Mouse (Mus musculus) ES-E14 (cell line): ENCODE data around the gene Lacc1. TPM values are rescaled to one million over a fixed set of nuclear protein-coding genes. Genes with fewer than 3 reads are reported as not detected.

Experiments
- DNase-seq: peaks from one replicate; pipeline ENCODE4 v3.0.0-alpha.2; 2013; ENCODE audit warnings: low read depth, low spot score
- H3K27ac ChIP-seq: 2 replicates; pipeline ENCODE4 v1.5.1; 2012; ENCODE audit warnings: low read depth, mild to moderate bottlenecking, low read length, moderate library complexity, mixed read lengths; ENCODE audit not compliant: poor library complexity, insufficient read depth, severe bottlenecking
- H3K36me3 ChIP-seq: 2 replicates; pipeline ENCODE4 v1.6.1; 2012; ENCODE audit warnings: mild to moderate bottlenecking, low read length, moderate library complexity, mixed read lengths; ENCODE audit not compliant: control insufficient read depth, poor library complexity, insufficient read depth, severe bottlenecking
- H3K4me1 ChIP-seq, 2 experiments: fragments of 150-350 bp in 1 of 2; sonication (generic) in 1 of 2; 2 replicates each; pipeline ENCODE4 v1.6.1; 2012; ENCODE audit warnings: low read length in 2 of 2, mild to moderate bottlenecking in 1 of 2, mixed read lengths in 1 of 2; ENCODE audit not compliant: control insufficient read depth in 2 of 2, insufficient read depth in 2 of 2, poor library complexity in 1 of 2
- H3K4me3 ChIP-seq, 2 experiments: fragments of 150-350 bp in 1 of 2; sonication (generic) in 1 of 2; 2 replicates each; pipeline ENCODE4 v1.5.1; 2012; ENCODE audit warnings: low read length in 2 of 2, low read depth in 1 of 2, mild to moderate bottlenecking in 1 of 2, mixed read lengths in 1 of 2; ENCODE audit not compliant: insufficient read depth in 1 of 2, poor library complexity in 1 of 2, severe bottlenecking in 1 of 2
- H3K9ac ChIP-seq: 2 replicates; pipeline ENCODE4 v1.6.1; 2012; ENCODE audit warnings: low read depth, mild to moderate bottlenecking, low read length, mixed read lengths; ENCODE audit not compliant: poor library complexity, insufficient read depth, severe bottlenecking
- H3K9me3 ChIP-seq: fragments of 150-350 bp; sonication (generic); 2 replicates; pipeline ENCODE4 v1.6.1; 2012; ENCODE audit warnings: low read depth, mild to moderate bottlenecking, low read length; ENCODE audit not compliant: control insufficient read depth, insufficient read depth
- CHD2 ChIP-seq: IDR thresholded peaks from 2 replicates; pipeline ENCODE4 v1.6.1; 2014; ENCODE audit warnings: mild to moderate bottlenecking, low read depth, low read length, inconsistent platforms
- HCFC1 ChIP-seq: IDR thresholded peaks from 2 replicates; pipeline ENCODE4 v1.6.1; 2012; ENCODE audit warnings: low read length, inconsistent platforms, borderline replicate concordance; ENCODE audit not compliant: insufficient read depth
- MAFK ChIP-seq: IDR thresholded peaks from 2 replicates; pipeline ENCODE4 v1.6.1; 2014; ENCODE audit warnings: mild to moderate bottlenecking, low read depth, low read length, inconsistent platforms; ENCODE audit not compliant: insufficient read depth
- ZC3H11A ChIP-seq: IDR thresholded peaks from 2 replicates; pipeline ENCODE4 v1.6.1; 2012; ENCODE audit warnings: low read depth, mild to moderate bottlenecking, inconsistent platforms, low read length, borderline replicate concordance
- ZNF384 ChIP-seq: IDR thresholded peaks from 2 replicates; pipeline ENCODE4 v1.6.1; 2012; ENCODE audit warnings: low read depth, low read length, inconsistent platforms
- in situ Hi-C, 2 experiments: fragments of 600-800 bp; cut with MboI; formaldehyde crosslinking; loops; one replicate each; pipeline ENCODE4 v1.15.1; 2025; ENCODE audit warnings: low sequenced_read_pairs in 2 of 2, inconsistent platforms in 1 of 2; ENCODE audit not compliant: unreplicated experiment in 2 of 2
- total RNA-seq: library from RNA; depleted of rRNA; stranded (reverse); fragments of 300-350 nt; gene quantifications from 2 replicates; pipeline ENCODE4 v1.2.3, GENCODE M21; 2012; rRNA removed

Lacc1 gene
- total RNA-seq, 1 experiment, result 3.0 TPM

DNA sequence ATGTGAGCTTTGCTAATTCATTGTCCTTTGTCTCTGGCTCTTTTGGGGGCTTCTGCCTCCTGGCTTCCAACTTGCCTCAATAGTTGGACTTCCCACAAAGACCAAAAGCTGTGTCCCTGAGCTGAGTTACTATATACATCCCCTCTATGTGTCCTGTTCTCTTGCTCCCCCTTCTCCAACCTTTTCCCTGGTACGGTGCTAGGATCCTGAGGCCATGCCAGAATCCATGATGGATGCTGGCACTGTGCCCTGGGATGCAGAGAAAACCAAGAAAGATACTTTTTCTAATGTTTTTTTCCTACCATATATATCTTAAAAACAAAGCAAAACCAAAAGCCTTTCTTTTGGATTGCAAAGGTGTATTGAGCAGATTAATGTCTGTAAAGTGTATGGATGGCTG, 54.9 kb downstream of the Lacc1 start:
- TF ChIP-seq ZC3H11A (no peak), CHD2 (no peak)
- Histone ChIP-seq H3K9ac (no peak overlapping the region), H3K9me3 (no peaks in the 10 kb centered on the region), H3K4me3 (no peak overlapping the region), H3K36me3 (no peaks in the 10 kb centered on the region), H3K27ac (no peak overlapping the region), H3K4me1 (no peaks in the 10 kb centered on the region)
- no peak for DNase-seq
- in situ Hi-C loops, result no loop called here

- no peaks in the 10 kb centered on the region for H3K4me1 ChIP-seq
- H3K4me3 ChIP-seq, result no peak overlapping the region
- H3K9ac ChIP-seq, result no peak overlapping the region
- no peaks in the 10 kb centered on the region for H3K36me3 ChIP-seq
- in situ Hi-C loops, result no loop called here
- H3K9me3 ChIP-seq, result no peaks in the 10 kb centered on the region
- TF ChIP-seq ZC3H11A (no peak), MAFK (no peak), CHD2 (no peak), ZNF384 (no peak), HCFC1 (no peak)
- no peak overlapping the region for H3K27ac ChIP-seq
- no peak for DNase-seq
These were observed 55.5 kb downstream of the Lacc1 start for GRCm38 (mm10) chr14:76981176-76981575.

DNA sequence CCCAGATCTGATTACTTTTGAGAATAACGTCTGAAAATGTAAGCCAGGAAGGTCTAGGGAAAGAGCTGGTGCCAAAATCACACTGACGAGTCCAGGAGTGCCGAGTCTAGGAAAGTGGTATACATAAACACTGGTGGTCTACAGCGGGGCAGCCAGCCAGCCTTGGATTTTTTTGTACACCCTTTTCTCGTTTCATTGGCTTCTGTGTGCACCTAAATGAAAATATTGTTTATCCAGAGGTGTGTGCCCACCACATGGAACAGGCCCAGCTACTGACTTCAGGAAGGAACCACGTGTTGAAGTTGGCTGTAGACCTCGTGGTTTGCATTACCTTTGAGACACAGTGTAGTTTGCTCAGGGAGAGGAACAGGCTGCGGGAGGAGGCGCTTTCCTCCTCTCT, 57.1 kb downstream of the Lacc1 start:
- Histone ChIP-seq H3K27ac (no peak overlapping the region), H3K4me3 (no peak overlapping the region), H3K9me3 (no peaks in the 10 kb centered on the region), H3K36me3 (no peaks in the 10 kb centered on the region), H3K4me1 (no peaks in the 10 kb centered on the region), H3K9ac (no peak overlapping the region)
- in situ Hi-C loops, result no loop called here
- DNase-seq, result no peak
- TF ChIP-seq ZNF384 (no peak), ZC3H11A (no peak), MAFK (no peak), HCFC1 (no peak), CHD2 (no peak)

Other genes with a start within 250 kb of the Lacc1 start
- gene Ccdc122, start 132 bp downstream of the Lacc1 start, total RNA-seq, result 1.1 and 1.5 TPM in 2 replicates
- 25.3 and 52.4 TPM in 2 replicates for gene Enox1, start 119.9 kb upstream of the Lacc1 start, total RNA-seq